Mouse (Mus musculus) limb, embryonic 10.5 days (tissue): ENCODE measurements around the gene Gcnt1. TPM values are rescaled to one million over a fixed set of nuclear protein-coding genes. Genes with fewer than 3 reads are reported as not detected.

Experiments
- polyA plus RNA-seq: library from polyadenylated mRNA; unstranded; fragments of >200 nt; fragmentation: Nextera tagmentation; extraction: Ambion mirVana; gene quantifications from 2 replicates; pipeline ENCODE4 v1.2.1, GENCODE M21; 2016

Gcnt1 gene
- polyA plus RNA-seq, 1 experiment from 2014 or later: 2.7 TPM

Other genes with a start within 250 kb of the Gcnt1 start
- gene Rfk, start 21.2 kb upstream of the Gcnt1 start, polyA plus RNA-seq: 49.6 and 55.5 TPM in 2 replicates